Mouse (Mus musculus) gastrocnemius, adult 18-20 months (tissue): ENCODE data around the gene Acads. TPM values are rescaled to one million over a fixed set of nuclear protein-coding genes. Genes with fewer than 3 reads are reported as not detected.
"Not testable (repeated sequence)": the region's sequence is repeated elsewhere in the genome, so short reads cannot be mapped to it uniquely, and the experiment has no call there.

Experiments
- DNase-seq: peaks from one replicate; pipeline ENCODE4 v3.0.0; 2021; ENCODE audit warnings: low spot score
- total RNA-seq, 2 experiments: library from RNA; stranded (reverse); gene quantifications; 2 replicates each; pipeline ENCODE4 v1.2.3; 2021

The Acads gene
- total RNA-seq, 2 experiments from 2014 or later, result 74.2 to 75.3 TPM

DNA sequence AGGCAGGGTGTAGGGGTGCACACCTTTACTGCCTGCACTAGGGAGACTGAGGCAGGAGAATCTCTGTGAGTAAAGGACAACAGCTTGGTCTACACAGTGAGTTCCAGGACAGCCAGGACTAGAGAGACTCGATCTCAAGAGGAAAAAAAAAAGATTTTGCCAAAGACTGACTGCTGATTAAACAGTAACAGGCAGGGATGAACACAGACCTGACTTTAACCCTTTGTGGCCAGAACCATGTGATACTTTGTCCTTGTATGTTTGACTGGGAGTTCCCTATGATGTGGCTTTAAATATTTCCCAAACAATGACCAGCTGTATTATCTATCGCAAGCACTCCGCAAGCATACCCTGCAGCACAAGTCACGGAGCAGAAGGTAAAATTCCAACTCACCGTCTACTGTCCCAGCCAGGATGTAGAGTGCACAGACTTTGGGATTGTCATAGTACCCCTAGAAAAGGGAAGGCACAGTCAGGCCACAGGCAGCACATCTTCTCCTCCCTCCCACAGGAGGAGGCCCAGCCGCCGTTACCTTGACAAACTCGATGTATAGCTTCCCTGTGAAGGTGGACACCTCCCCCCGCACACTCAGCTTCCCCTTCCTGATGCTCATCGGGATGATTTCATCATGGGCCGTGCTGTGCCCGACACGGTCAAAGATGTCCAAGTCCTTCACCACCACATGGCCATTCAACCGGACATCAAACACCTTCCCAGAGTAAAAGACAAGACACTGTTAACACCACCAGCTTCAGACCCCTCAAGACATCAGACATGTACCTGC lies 30.7 kb upstream of the Acads start:
- DNase-seq, result no peak

DNA sequence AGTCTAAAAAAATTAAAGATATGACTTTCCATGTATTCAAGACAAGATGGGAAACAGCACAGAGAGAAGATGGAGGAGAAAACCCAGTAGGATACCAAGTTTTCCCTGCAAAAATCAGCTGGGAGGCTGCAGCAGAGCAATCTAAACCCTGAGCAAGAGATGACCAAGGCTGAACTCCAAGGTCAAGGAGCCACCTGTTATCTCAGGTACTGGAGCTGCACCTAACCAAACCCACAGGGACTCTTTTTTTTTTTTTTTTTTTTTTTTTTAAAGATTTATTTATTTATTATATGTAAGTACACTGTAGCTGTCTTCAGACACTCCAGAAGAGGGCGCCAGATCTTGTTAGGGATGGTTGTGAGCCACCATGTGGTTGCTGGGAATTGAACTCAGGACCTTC lies 29.7 kb upstream of the Acads start:
- DNase-seq, result not testable (repeated sequence)

DNA sequence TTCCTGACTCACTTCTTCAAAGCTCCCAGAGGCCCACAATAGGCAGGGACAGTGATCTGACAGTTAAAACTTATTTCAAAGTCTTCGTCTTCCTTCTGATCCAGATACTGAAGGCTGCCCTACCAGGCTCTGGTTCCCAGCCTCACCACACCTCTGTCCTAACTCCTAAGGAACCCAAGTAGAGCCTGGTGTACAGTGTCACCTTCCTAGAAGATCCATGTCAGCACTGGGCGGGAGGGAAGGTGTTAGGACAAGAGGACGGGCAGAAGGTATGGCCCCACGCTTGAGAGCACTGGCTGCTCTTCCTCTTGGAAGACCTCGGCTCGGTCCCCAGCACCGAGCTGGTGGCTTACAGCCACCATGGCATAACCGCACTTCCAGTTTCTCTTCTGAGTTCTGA lies 29.2 kb upstream of the Acads start:
- peak; percentile 56 for DNase-seq

DNA sequence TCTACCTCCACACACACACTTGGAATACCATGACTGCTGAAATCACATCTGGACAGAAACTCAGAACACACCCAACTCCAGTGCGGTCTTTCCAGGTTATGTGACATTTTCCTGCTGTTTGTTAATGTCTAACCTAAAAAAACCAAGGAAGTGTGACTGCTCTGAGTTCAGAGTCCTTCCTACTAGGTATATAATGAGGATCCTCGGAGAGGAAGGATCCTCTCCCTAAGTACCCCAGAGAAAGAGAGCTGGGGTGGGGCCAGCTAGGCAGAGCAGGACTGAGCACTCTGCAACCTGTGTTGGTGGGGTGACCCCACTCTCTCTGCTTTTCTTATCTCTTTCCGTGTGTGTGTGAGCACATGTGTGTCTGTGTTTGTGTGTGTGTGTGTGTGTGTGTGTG lies 28.2 kb upstream of the Acads start:
- no peak for DNase-seq

DNA sequence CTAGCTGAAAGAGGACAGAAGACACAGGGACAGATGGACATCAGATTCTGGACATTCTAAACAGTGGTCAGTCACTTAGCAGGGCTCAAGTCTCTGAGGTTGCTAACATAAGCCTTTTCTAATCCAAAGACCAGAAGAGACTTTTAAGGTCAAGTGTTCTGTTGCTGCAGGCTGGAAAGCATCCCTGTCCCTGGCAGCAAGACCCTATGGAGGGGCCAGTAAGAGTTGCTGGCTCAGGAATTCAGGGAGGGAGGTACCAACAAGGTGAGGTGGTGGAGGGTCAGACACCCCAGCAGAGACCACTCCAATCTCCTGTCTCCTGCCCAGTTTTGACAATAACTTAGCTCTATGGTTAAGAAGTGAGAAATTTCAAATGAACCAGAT lies 27.6 kb upstream of the Acads start:
- DNase-seq, result peak; percentile 52

DNA sequence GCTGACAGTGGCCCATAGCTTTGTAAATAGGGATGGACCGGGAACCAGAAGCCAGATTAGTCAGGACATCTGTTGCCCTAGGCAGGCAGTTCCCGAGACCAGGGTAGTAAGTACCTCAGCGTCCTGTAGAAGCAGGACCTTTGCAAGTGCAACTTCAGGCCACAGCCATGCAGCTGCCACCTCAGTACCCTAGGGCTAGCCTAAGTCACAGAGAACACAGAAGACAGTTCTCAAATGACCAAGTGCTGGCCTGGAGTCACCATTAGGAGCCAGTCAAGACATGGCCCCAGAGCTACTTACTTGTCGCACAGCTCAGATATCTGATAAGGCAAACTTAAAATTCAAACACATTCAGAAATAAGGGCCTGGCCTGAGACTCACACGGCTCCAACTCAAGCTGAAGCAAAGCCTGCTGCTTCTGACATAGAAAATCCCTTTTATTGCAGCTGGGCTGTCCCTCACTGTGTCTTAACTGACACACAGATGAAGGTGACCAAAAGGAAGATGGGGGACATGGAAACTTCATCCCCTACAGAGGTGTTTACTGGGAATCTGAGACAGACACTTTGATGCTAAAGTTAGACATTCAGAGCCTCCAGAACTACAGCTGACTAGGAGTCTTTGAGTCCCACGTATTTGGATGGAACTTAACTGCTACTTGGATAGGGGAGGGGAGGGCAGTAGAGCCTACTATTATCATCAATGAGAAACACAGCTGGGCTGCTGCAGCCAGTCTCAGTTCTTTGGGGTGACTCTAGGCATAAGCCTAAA lies 27.0 kb upstream of the Acads start:
- peak; percentile 63 for DNase-seq

DNA sequence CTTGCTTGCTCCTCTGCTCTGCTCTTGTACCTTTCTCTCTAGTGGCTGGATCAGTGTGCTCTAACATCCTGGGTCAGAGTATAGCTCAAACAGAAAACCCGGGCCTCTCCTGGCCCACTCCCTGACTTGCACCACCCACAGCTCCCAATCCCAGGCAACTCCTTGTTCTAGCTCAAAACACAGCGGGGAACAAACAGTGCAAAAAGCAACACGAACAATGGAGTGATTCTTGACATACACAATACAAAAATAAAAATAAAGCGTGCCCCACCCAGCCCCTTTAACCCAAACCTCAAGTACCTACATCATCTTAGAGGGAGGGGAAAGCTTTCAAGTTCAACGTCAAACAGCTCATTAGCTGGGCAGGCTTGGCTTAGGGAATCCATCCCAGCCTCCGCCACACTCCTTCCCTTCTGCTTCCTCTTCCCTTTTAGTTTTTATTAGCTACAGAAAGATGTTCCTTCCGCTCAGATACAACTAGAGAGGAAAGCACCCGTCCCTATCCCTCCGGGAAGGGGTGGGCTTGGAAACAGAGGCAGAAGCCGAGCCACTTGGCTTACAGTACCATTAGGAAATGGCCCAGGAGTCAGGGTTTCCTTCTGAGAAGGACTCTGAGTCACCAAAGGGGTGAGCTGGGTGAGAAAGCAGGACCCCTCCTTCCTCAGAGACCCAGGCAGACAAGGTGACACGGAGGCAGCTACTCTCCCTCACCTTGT lies 26.3 kb upstream of the Acads start:
- DNase-seq, result no peak

DNA sequence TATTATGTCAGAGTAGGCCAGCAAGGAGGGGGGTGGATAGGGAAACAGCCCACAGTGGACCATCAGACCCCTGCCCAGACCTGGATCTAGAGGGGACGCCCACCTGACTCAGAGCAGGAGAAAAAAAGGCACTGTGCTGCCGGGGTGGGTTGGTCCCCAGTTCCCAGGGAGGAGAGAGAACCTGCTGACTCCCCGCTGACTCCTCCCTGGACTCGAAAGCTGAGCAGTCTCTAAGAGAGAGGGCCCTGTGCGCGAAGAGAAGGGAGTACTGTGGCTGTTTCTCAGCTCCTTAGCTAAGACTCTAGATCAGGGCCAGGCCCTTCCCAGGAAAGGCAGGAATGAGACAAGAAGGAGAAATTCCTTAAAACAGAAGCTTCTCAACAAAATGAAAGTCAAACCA lies 25.3 kb upstream of the Acads start:
- no peak for DNase-seq

DNA sequence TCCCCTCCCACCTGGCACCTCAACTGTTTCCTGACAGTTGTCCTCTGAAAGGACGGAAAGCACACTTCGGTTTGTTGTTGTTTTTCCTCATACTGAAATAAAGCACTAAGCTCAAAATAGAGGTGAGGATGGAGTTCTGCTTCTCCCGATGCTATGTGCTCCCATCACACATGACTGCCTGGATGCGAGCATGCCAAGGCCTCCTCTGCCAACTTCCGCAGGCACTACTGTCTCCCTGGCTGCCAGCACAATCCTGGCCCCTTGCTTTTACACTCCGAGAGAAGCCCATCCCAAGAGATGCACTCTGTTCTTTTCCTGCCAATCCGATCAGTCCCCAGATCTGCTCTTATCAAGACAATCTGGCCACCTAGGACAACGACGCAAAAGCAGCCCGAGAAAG lies 24.4 kb upstream of the Acads start:
- peak; percentile 54 for DNase-seq

DNA sequence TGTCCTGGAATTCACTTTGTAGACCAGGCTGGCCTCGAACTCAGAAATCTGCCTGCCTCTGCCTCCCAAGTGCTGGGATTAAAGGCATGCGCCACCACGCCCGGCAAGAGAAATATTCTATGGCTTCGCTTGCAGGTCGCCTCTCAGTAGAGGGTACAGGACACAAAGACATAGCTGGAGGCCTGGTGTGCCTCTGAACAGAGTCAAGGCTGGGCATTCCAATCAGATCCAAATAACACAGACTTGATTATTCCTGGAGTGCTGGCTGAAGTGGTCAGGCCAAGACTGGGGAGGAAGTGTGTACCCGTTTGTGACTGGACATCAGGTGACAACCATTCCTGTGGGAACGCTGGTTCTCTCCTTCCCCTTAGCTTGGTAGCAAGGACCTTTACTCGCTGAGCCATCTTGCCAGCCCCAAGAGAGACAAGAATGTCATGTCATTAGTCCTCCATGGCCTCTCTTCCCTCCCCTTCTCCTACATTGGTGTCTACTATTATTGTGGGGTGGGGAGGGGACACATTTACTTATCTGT lies 23.1 kb upstream of the Acads start:
- no peak for DNase-seq

DNA sequence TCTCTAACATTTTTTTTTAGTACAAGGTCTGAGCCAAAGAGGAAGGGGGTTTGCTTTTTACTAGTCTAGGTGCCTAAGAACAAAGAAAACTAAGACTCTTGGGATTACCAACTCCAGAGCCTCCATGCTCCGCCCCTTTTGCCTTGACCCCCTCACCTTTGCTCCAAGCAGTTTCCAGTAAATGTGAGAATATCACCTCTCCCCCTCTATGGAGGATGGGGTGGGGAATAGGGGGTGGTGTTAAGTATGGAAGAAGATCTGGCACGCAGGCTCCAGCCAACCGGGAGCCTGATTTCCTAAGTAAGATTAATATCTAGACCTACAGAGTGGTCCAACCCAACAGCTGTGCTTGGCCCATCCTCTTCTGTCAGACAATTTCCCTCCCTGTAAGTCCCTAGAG lies 21.6 kb upstream of the Acads start:
- no peak for DNase-seq

DNA sequence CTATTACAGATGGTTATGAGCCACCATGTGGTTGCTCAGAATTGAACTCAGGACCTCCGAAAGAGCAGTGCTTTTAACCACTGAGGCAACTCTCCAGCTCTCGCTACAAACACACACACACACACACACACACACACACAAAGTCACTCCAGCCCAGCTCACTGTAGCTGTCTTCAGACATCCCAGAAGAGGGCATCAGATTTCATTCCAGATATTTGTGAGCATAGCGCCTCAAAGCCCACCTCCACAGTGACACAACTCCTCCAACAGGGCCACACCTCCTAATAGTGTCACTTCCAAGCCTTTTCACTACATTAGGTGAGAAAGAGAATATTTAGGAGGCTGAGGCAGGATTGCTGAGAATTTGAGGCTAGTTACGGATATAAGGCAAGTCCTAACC lies 20.0 kb upstream of the Acads start:
- no peak for DNase-seq

DNA sequence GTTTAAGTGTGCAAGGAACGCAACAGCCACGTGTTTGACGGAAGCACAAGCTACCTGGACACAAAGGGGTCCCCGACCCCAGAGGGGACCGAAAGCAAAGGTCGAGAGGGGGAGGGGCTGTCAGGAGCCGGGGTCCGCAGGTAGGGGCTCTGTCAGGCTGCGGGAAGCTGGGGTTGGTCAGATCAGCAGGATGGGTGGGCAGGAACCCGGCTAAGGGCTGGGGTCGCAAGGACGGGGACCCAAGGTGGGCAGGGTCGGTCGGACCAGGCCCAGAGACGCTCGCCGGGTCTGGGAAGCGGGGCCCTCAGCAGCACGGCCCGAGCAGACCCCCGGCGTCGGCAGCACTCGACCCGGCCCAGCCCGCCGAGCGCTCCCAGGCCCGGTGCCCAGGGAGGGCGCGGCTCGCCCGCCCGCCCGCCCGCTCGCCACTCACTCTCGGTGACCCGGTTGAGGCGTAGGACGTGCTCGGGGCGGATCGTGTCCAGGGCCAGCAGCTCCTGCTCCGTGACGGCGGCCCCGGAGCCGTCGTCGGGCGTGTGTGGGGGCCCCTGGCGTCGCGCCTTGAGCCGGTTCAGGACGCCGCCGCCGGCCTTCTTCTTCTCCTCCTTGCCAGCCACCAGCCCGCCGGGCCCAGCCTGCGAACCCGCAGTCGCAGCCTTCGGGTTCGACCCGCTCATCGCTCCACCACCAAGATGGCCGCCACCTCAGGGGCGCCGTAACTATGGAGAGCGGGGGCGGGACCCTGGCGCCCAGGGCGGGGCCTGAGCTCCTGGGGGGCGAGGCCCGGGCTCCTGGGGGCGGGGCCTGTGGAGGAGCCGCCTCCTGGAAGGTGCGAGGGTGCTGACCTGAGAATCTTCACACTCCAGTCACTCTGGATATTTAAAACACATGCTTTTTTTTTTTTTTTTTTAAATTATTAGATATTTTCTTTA lies 15.4 kb upstream of the Acads start, which contains the start of gene Unc119b:
Unc119b (minus strand) TSS at position 742 of the 932 bp plus-strand sequence.
- DNase-seq, result peak; percentile 88

DNA sequence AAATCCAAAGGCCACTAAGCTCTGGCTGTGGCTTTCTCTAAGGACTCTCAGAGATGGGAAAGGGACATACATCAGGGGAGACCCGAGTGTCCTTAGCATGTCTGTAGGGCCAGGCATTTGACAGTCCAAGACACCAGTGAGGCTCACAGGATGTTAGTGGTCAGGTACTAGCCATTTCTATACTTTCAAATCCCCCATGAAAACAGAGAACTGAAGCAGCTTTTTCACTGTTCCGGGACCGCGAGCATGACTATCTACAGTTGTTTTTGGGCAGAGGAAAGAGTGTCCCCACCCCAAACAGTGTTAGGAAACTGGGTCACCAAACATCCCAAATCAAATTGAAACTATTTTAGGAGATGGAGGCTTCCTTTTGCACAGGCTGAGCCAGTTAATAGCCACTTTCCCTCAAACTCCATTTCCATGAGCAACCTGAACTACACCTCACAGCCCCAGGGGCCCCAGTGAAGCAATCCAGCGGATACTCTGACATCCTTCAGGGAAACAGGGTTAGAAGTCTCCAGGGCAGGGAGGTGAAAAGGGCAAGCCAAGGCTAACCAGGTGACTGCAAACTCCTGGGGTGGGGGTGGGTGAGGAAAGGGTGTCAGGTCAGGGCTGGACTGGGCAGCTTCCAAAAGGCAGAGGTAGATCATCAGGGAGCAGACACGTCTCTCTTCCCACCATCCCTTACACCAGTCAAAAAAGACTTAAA lies 14.4 kb upstream of the Acads start:
- DNase-seq, result no peak

DNA sequence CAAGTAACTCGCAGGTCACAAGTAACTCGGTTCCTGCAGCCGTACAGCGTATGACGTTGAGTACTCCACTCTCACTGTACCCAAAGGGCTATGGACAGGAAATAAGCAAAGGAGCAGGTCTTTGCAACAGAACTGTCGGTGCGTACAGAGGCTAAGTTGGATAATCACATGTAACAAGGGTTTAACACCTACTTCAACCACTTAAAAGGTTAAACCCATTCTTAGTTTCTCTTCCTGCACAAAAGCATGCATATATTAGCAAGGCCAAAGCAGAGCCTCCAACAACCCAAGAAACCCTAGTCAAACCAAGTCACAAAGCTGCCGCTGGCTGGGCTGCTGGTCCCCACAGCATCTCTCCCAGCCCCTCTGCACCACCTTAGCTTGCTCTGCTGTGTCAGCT lies 13.3 kb upstream of the Acads start:
- DNase-seq, result no peak

DNA sequence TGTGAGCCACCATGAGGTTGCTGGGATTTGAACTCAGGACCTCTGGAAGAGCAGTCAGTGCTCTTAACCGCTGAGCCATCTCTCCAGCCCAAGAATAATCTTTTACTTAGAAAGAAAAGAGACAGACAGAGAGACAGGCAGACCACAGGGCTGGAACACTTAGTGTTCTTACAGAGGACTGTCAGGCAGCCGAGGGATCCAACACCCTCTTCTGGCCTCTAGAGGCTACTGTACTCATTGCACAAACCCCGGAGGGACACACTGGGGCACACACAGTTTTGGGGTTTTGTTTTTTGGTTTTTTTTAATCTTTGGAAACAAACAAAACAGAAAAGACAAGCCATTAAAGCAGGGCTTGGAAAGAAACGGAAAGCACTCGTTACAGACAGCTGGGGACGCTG lies 10.2 kb upstream of the Acads start:
- DNase-seq, result no peak

DNA sequence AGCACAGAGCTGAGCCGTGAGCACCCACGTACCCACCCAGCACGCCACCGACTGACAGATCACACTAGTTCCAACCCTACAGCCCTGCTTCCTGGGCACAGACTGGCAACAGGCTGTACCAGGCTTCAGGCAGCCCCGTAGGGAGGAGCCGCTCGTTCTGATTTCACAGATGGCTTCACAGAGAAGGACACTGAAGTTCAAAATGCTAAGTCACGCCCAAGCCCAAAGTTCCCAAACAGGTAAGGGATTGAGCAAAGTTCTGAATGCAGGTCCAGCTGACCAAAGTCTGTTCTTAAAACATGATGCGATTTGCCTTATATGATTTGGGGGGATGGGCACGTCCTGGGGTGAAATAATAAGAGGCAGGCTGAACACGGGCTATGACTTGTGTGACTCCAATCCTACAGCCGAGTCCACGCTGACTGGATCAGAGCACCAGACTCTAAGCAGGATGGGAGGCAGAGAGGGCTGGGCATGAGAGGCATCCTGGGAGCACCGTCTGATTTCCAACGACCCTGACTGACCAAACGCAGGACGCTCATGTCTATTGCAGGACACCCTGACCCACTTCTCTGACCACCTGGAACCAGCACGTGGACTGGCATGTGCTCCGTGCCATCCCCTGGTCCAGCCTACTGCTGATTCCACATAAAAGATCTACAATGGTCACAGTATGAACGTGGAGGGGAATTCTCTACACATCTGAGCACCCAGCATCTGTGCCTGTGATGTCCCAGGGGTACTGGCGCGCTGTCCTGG lies 8.5 kb upstream of the Acads start:
- DNase-seq, result no peak

DNA sequence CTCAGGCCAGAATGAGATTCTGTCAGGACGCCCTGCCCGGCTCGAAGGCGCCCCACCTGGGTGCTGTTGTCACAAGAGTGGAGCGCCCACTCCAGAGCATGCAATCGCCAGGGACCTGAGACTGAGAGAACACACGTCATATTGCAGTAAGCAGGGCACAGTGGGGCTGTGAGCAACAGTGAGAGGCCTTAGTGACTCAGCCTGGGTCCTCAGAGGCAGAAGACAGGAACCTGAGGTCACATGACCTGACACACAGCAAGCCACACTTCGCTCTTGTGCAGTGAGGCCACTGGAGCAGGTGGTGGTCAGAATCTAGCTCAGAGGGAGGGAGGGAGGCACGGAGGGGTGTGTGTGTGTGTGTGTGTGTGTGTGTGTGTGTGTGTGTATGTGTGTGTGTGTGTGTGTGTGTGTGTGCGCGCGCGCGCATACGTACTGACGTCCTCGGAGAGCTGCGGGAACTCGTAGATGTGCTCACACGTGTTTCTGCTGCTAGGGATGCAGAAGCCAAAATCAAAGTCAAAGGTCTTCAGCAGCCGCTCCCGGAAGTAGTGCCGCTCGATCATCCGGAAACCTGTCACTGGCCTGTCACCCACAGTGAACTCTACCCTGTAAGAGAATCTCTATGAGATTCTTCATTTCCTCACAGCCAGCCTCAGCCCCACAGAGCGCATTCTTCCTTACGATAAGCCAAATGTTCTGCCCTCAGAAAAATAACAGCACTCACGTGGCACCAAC lies 7.6 kb upstream of the Acads start:
- no peak for DNase-seq
